Mouse (Mus musculus) ES-E14 (cell line): ENCODE results near the gene Sult1c1.

Experiments
- CHD2 ChIP-seq: IDR thresholded peaks from 2 replicates; pipeline ENCODE4 v1.6.1; 2014; ENCODE audit warnings: mild to moderate bottlenecking, low read depth, low read length, inconsistent platforms
- HCFC1 ChIP-seq: IDR thresholded peaks from 2 replicates; pipeline ENCODE4 v1.6.1; 2012; ENCODE audit warnings: low read length, inconsistent platforms, borderline replicate concordance; ENCODE audit not compliant: insufficient read depth
- MAFK ChIP-seq: IDR thresholded peaks from 2 replicates; pipeline ENCODE4 v1.6.1; 2014; ENCODE audit warnings: mild to moderate bottlenecking, low read depth, low read length, inconsistent platforms; ENCODE audit not compliant: insufficient read depth
- ZC3H11A ChIP-seq: IDR thresholded peaks from 2 replicates; pipeline ENCODE4 v1.6.1; 2012; ENCODE audit warnings: low read depth, mild to moderate bottlenecking, inconsistent platforms, low read length, borderline replicate concordance
- ZNF384 ChIP-seq: IDR thresholded peaks from 2 replicates; pipeline ENCODE4 v1.6.1; 2012; ENCODE audit warnings: low read depth, low read length, inconsistent platforms

DNA sequence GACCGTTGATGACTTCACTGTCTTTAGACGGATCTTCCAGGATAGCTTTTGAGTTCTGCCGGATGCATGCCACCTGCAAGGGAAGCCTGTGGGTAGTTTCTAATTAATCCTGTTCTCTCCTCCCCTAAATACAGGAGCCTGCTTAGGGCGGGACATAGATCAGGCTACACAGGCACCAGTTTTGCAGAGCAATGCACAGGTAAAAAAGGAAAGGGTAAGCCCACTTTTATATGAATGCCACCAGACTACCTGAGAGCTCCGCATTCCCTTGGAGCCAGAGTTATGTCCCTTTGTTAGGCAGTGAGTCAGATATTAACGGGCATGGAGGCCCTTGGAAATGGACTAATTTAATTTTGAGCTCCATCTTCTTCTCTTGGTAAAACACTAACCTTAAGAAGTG lies at the start of gene Sult1c1:
- no peak for TF ChIP-seq MAFK
- no peak for TF ChIP-seq ZC3H11A
- no peak for TF ChIP-seq ZNF384
- TF ChIP-seq HCFC1 = no peak
- TF ChIP-seq CHD2 = no peak
